Mouse (Mus musculus): Measurements from ENCODE around the gene Ppm1b. TPM values are rescaled to one million over a fixed set of nuclear protein-coding genes. Genes with fewer than 3 reads are reported as not detected.

The Ppm1b gene
- polyA plus RNA-seq, 1 experiment from 2014 or later, result 90.7 TPM

GRCm38 (mm10) chr17:85048379-85048778, 91.8 kb downstream of the Ppm1b start:
- Histone ChIP-seq H3K9ac (ENCODE audit: low read depth, low read length) (no peak overlapping the region), H3K27ac (ENCODE audit: low read depth, low read length) (no peak overlapping the region), H3K4me1 (replicated peaks; ENCODE audit: control insufficient read depth, insufficient read depth, low read length) (no peaks in the 10 kb centered on the region), H3K27me3 (ENCODE audit: control insufficient read depth, insufficient read depth, low read length) (no peaks in the 10 kb centered on the region), H3K9me3 (ENCODE audit: control insufficient read depth, low read length) (no peaks in the 10 kb centered on the region), H3K36me3 (ENCODE audit: control insufficient read depth, insufficient read depth, low read length) (no peaks in the 10 kb centered on the region), H3K4me2 (replicated peaks; ENCODE audit: low read depth, low read length) (no peak overlapping the region), H3K4me3 (ENCODE audit: low read depth, low read length) (no peak overlapping the region)
- ATAC-seq (ENCODE audit: low FRiP score), result no peak
- DNase-seq (ENCODE audit: low spot score), result no peak
- WGBS, result 94% methylated on average over 5 of the region's 5 CpGs

GRCm38 (mm10) chr17:85058276-85058675, 101.7 kb downstream of the Ppm1b start:
- no peak overlapping the region for H3K27ac ChIP-seq (ENCODE audit: low read depth, low read length)
- no peaks in the 10 kb centered on the region for H3K27me3 ChIP-seq (ENCODE audit: control insufficient read depth, insufficient read depth, low read length)
- 92% methylated on average over 7 of the region's 7 CpGs for WGBS
- no peaks in the 10 kb centered on the region for H3K36me3 ChIP-seq (ENCODE audit: control insufficient read depth, insufficient read depth, low read length)
- H3K9ac ChIP-seq (ENCODE audit: low read depth, low read length), result no peak overlapping the region
- H3K9me3 ChIP-seq (ENCODE audit: control insufficient read depth, low read length), result no peaks in the 10 kb centered on the region
- no peak for DNase-seq (ENCODE audit: low spot score)
- ATAC-seq (ENCODE audit: low FRiP score), result no peak
- H3K4me3 ChIP-seq (ENCODE audit: low read depth, low read length), result no peak overlapping the region
- no peak overlapping the region for H3K4me2 ChIP-seq (replicated peaks; ENCODE audit: low read depth, low read length)
- no peaks in the 10 kb centered on the region for H3K4me1 ChIP-seq (replicated peaks; ENCODE audit: control insufficient read depth, insufficient read depth, low read length)

GRCm38 (mm10) chr17:85059136-85059535, 102.6 kb downstream of the Ppm1b start:
- Histone ChIP-seq H3K4me1 (replicated peaks; ENCODE audit: control insufficient read depth, insufficient read depth, low read length) (no peaks in the 10 kb centered on the region), H3K4me3 (ENCODE audit: low read depth, low read length) (no peak overlapping the region), H3K36me3 (ENCODE audit: control insufficient read depth, insufficient read depth, low read length) (peaks cover 2% of the 10 kb centered on the region; the same call in 1 of the 2 replicates), H3K4me2 (replicated peaks; ENCODE audit: low read depth, low read length) (no peak overlapping the region), H3K9me3 (ENCODE audit: control insufficient read depth, low read length) (no peaks in the 10 kb centered on the region), H3K27ac (ENCODE audit: low read depth, low read length) (no peak overlapping the region), H3K27me3 (ENCODE audit: control insufficient read depth, insufficient read depth, low read length) (no peaks in the 10 kb centered on the region), H3K9ac (ENCODE audit: low read depth, low read length) (no peak overlapping the region)
- DNase-seq (ENCODE audit: low spot score), result no peak
- ATAC-seq (ENCODE audit: low FRiP score), result no peak
- WGBS, result 91% methylated on average over 6 of the region's 6 CpGs

DNA sequence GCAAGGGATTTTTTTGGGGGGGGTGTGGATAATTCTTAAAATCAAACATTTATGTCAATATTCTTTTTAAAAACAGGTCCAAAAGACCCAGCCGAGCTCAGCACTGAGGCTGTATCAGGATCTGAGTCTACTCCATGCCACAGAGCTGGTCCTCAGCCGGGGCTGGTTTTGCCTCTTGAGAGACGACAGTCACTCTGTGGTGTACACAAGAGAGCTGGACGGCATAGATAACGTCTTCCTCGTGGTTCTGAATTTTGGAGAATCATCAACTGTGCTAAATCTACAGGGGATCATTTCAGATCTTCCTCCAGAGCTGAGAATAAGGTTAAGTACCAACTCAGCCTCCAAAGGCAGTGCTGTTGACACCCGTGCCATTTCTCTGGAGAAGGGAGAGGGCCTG, 107.0 kb downstream of the Ppm1b start:
- no peak overlapping the region for H3K4me3 ChIP-seq (ENCODE audit: low read depth, low read length)
- no peaks in the 10 kb centered on the region for H3K9me3 ChIP-seq (ENCODE audit: control insufficient read depth, low read length)
- H3K36me3 ChIP-seq (ENCODE audit: control insufficient read depth, insufficient read depth, low read length), result peaks cover 9% of the 10 kb centered on the region
- 84% methylated on average over 7 of the region's 7 CpGs for WGBS
- no peaks in the 10 kb centered on the region for H3K27me3 ChIP-seq (ENCODE audit: control insufficient read depth, insufficient read depth, low read length)
- ATAC-seq (ENCODE audit: low FRiP score) (no peak), DNase-seq (ENCODE audit: low spot score) (no peak)
- H3K4me2 ChIP-seq (replicated peaks; ENCODE audit: low read depth, low read length), result no peak overlapping the region
- no peak overlapping the region for H3K9ac ChIP-seq (ENCODE audit: low read depth, low read length)
- H3K27ac ChIP-seq (ENCODE audit: low read depth, low read length), result no peak overlapping the region
- no peaks in the 10 kb centered on the region for H3K4me1 ChIP-seq (replicated peaks; ENCODE audit: control insufficient read depth, insufficient read depth, low read length)

- no peak for DNase-seq (ENCODE audit: low spot score)
- no peak overlapping the region for H3K27ac ChIP-seq (ENCODE audit: low read depth, low read length)
- WGBS, result 95% methylated on average over 7 of the region's 7 CpGs
- peaks cover 15% of the 10 kb centered on the region for H3K36me3 ChIP-seq (ENCODE audit: control insufficient read depth, insufficient read depth, low read length)
- no peak overlapping the region for H3K4me2 ChIP-seq (replicated peaks; ENCODE audit: low read depth, low read length)
- no peak for ATAC-seq (ENCODE audit: low FRiP score)
- H3K9ac ChIP-seq (ENCODE audit: low read depth, low read length), result no peak overlapping the region
- H3K9me3 ChIP-seq (ENCODE audit: control insufficient read depth, low read length), result no peaks in the 10 kb centered on the region
- no peaks in the 10 kb centered on the region for H3K27me3 ChIP-seq (ENCODE audit: control insufficient read depth, insufficient read depth, low read length)
- no peak overlapping the region for H3K4me3 ChIP-seq (ENCODE audit: low read depth, low read length)
- no peaks in the 10 kb centered on the region for H3K4me1 ChIP-seq (replicated peaks; ENCODE audit: control insufficient read depth, insufficient read depth, low read length)
These were observed 110.8 kb downstream of the Ppm1b start for GRCm38 (mm10) chr17:85067331-85067730.

DNA sequence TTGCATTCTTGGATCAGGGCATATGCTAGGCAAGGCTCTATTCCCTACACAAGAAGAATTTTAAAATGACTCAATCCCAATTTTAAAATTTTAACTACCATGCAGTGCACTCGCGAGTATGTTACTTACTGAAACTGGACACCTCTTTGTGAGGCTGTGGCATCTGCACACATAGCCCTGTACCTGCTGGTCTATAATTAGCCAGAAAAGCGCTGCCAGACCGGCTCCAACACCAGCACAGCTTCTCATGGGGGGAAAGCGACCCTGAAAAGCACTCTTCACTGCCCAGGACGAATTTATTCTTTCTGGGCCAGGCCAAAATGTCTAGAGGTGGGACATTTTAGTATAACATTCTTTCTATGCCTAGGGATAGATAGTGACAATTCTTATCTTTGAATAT, 114.1 kb downstream of the Ppm1b start:
- H3K4me3 ChIP-seq (ENCODE audit: low read depth, low read length), result no peak overlapping the region
- no peak overlapping the region for H3K27ac ChIP-seq (ENCODE audit: low read depth, low read length)
- DNase-seq (ENCODE audit: low spot score), result no peak
- H3K9ac ChIP-seq (ENCODE audit: low read depth, low read length), result no peak overlapping the region
- peaks cover 6% of the 10 kb centered on the region; the same call in 1 of the 2 replicates for H3K36me3 ChIP-seq (ENCODE audit: control insufficient read depth, insufficient read depth, low read length)
- no peaks in the 10 kb centered on the region for H3K4me1 ChIP-seq (replicated peaks; ENCODE audit: control insufficient read depth, insufficient read depth, low read length)
- WGBS, result 89% methylated on average over 6 of the region's 6 CpGs
- no peaks in the 10 kb centered on the region for H3K9me3 ChIP-seq (ENCODE audit: control insufficient read depth, low read length)
- H3K27me3 ChIP-seq (ENCODE audit: control insufficient read depth, insufficient read depth, low read length), result no peaks in the 10 kb centered on the region
- no peak overlapping the region for H3K4me2 ChIP-seq (replicated peaks; ENCODE audit: low read depth, low read length)
- no peak for ATAC-seq (ENCODE audit: low FRiP score)

DNA sequence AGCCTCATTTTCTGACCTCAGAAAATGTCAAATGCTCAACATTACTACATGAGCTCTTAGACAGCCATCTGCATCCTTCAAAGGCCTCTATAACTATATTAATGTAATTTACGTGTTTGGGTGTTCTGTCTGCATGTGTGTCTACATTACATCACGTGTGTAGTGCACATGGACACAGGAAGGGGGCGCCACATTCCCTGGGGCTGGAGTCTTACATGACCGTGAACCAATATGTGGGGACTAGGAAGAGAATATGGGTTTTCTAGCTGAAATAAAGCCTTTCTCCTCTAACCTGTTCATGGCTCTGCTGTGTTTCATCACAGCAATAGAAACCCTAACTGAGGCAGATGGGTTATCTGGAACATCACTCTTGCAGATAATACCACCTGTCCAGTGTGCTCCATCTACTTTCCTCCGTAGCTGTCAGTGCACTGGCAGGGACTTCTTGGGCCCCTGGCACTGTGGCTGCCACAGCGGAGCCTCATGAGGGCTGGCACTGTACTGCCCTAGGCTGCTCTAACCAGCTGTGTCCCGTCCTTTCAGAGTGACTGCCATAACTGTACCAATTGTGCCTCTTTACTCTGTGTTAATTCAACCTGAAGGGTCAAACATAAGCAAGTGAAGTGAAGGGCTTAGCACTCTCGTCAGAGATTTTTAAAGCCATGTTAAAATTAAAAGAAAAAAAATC, 114.7 kb downstream of the Ppm1b start:
- no peak for DNase-seq (ENCODE audit: low spot score)
- Histone ChIP-seq H3K27ac (ENCODE audit: low read depth, low read length) (no peak overlapping the region), H3K27me3 (ENCODE audit: control insufficient read depth, insufficient read depth, low read length) (no peaks in the 10 kb centered on the region), H3K4me2 (replicated peaks; ENCODE audit: low read depth, low read length) (no peak overlapping the region), H3K36me3 (ENCODE audit: control insufficient read depth, insufficient read depth, low read length) (0 out of 2 replicates have a peak, but pooled peaks cover 6% of the 10 kb centered on the region), H3K4me3 (ENCODE audit: low read depth, low read length) (no peak overlapping the region), H3K9me3 (ENCODE audit: control insufficient read depth, low read length) (no peaks in the 10 kb centered on the region), H3K4me1 (replicated peaks; ENCODE audit: control insufficient read depth, insufficient read depth, low read length) (no peaks in the 10 kb centered on the region), H3K9ac (ENCODE audit: low read depth, low read length) (no peak overlapping the region)
- ATAC-seq (ENCODE audit: low FRiP score), result no peak
- WGBS, result 95% methylated on average over 8 of the region's 8 CpGs

GRCm38 (mm10) chr17:85072383-85072782, 115.8 kb downstream of the Ppm1b start:
- 47% methylated on average over 11 of the region's 11 CpGs for WGBS
- no peaks in the 10 kb centered on the region for H3K9me3 ChIP-seq (ENCODE audit: control insufficient read depth, low read length)
- no peak overlapping the region for H3K4me2 ChIP-seq (replicated peaks; ENCODE audit: low read depth, low read length)
- ATAC-seq (ENCODE audit: low FRiP score) (no peak), DNase-seq (ENCODE audit: low spot score) (peak; percentile 12)
- H3K36me3 ChIP-seq (ENCODE audit: control insufficient read depth, insufficient read depth, low read length), result 0 out of 2 replicates have a peak, but pooled peaks cover 6% of the 10 kb centered on the region
- no peak overlapping the region for H3K27ac ChIP-seq (ENCODE audit: low read depth, low read length)
- H3K9ac ChIP-seq (ENCODE audit: low read depth, low read length), result no peak overlapping the region
- H3K27me3 ChIP-seq (ENCODE audit: control insufficient read depth, insufficient read depth, low read length), result no peaks in the 10 kb centered on the region
- H3K4me3 ChIP-seq (ENCODE audit: low read depth, low read length), result no peak overlapping the region
- H3K4me1 ChIP-seq (replicated peaks; ENCODE audit: control insufficient read depth, insufficient read depth, low read length), result no peaks in the 10 kb centered on the region

GRCm38 (mm10) chr17:85073214-85073613, 116.7 kb downstream of the Ppm1b start:
- WGBS, result 75% methylated on average over 7 of the region's 7 CpGs
- H3K4me2 ChIP-seq (replicated peaks; ENCODE audit: low read depth, low read length), result no peak overlapping the region
- 0 out of 2 replicates have a peak, but pooled peaks cover 6% of the 10 kb centered on the region for H3K36me3 ChIP-seq (ENCODE audit: control insufficient read depth, insufficient read depth, low read length)
- no peak overlapping the region for H3K9ac ChIP-seq (ENCODE audit: low read depth, low read length)
- no peak overlapping the region for H3K4me3 ChIP-seq (ENCODE audit: low read depth, low read length)
- DNase-seq (ENCODE audit: low spot score) (no peak), ATAC-seq (ENCODE audit: low FRiP score) (no peak)
- no peaks in the 10 kb centered on the region for H3K9me3 ChIP-seq (ENCODE audit: control insufficient read depth, low read length)
- H3K27ac ChIP-seq (ENCODE audit: low read depth, low read length), result no peak overlapping the region
- H3K4me1 ChIP-seq (replicated peaks; ENCODE audit: control insufficient read depth, insufficient read depth, low read length), result no peaks in the 10 kb centered on the region
- H3K27me3 ChIP-seq (ENCODE audit: control insufficient read depth, insufficient read depth, low read length), result no peaks in the 10 kb centered on the region
